Mouse (Mus musculus): ENCODE measurements around the gene Ptpn6. TPM values are rescaled to one million over a fixed set of nuclear protein-coding genes. Genes with fewer than 3 reads are reported as not detected.

Gene Ptpn6
- polyA plus RNA-seq, 2 experiments = 17.9 to 26.6 TPM

DNA sequence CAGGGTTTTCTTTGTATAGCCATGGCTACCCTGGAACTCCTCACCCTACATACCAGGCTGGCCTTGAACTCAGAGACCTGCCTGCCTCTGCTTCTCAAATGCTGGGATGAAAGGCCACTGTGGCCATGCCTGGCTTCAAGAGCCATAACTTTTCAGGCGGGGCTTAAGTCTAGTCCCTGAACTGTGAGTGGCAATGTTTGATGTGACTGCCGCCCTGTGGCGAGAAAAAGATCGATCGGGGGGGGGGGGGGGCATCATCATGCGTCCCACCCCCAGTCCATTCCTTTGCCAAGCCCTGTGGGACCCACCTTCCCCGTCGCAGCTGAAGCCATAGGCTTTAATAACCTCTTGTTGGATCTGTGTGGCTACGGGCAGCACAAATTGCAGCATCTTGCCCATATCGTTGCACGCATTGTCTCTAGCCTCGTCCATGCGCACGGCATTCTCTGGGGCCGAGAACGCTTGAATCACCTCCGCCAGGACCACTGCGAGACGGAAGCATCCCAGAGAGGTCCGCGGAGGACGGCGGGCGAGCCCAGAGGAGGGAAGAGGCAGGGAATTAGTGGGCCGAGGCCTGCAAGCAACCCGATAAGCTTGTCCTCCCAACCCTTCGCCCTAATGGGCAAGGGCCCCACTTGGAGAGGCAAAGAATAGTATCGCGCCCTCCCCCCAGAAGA lies 1.8 kb upstream of the Ptpn6 start:
- under 1% methylated on average over 29 of the region's 29 CpGs for WGBS (ENCODE audit: insufficient replicate concordance)
- peak overlapping the region; percentile 76 for H3K9ac ChIP-seq (replicated peaks)
- peak overlapping the region; percentile 91 for H3K27ac ChIP-seq
- H3K36me3 ChIP-seq (replicated peaks; ENCODE audit: control insufficient read depth, insufficient read depth, low read depth) = no peaks in the 10 kb centered on the region
- DNase-seq (ENCODE audit: low read depth in 3 of 3, low spot score in 3 of 3) (peak; percentile 45 to 59 (median 49)), ATAC-seq (ENCODE audit: insufficient read depth) (peak; percentile 11)
- H3K27me3 ChIP-seq (ENCODE audit: control insufficient read depth, insufficient read depth, low read length) = no peaks in the 10 kb centered on the region
- peaks cover 14 to 22% of the 10 kb centered on the region in 2 experiments for H3K4me1 ChIP-seq (replicated peaks; ENCODE audit: control insufficient read depth in 2 of 2, insufficient read depth in 2 of 2, low read length in 1 of 2)
- no peaks in the 10 kb centered on the region for H3K9me3 ChIP-seq (ENCODE audit: control insufficient read depth, low read length)
- TF ChIP-seq EP300 (IDR thresholded peaks at IDR 0.05; ENCODE audit: low read depth) (no peak), CTCF (IDR thresholded peaks at IDR 0.05; ENCODE audit: low read depth) (peak; percentile 73)
- H3K4me3 ChIP-seq (ENCODE audit: insufficient read depth in 1 of 2, low read depth in 2 of 2, low read length in 2 of 2) = peak overlapping the region; percentile 62 to 71
- H3K4me2 ChIP-seq (ENCODE audit: low read depth) = peak overlapping the region; percentile 92

DNA sequence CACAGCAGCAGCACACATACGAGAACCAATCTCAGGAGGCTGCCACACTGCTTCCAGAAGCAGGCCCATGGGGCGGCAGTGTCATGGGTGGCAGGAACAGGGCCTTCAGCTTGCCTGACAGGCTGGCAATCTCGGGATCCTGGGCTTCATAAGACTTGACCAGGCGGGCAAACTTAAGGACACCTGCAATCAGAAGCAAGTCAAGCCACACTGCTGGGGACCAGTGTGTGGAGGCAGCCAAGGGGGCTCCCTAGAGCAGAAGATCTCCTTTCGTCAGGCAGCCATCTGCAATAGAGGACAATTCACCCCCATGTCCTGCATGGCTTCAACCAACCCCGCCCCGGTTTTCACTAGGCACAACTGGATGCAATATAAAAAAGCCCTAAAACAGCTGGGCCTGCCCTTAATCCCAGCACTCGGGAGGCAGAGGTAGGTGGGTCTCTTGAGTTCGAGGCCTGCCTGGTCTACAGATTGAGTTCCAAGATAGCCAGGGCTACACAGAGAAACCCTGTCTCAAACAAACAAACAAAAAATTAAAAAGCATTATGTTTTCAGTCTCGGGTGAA lies 800 bp upstream of the Ptpn6 start:
- no peak for TF ChIP-seq EP300 (IDR thresholded peaks at IDR 0.05; ENCODE audit: low read depth)
- no peak for TF ChIP-seq CTCF (IDR thresholded peaks at IDR 0.05; ENCODE audit: low read depth)
- H3K9ac ChIP-seq (replicated peaks) = peak overlapping the region; percentile 76; the same call in 1 of the 2 replicates
- ATAC-seq (ENCODE audit: insufficient read depth) = no peak

DNA sequence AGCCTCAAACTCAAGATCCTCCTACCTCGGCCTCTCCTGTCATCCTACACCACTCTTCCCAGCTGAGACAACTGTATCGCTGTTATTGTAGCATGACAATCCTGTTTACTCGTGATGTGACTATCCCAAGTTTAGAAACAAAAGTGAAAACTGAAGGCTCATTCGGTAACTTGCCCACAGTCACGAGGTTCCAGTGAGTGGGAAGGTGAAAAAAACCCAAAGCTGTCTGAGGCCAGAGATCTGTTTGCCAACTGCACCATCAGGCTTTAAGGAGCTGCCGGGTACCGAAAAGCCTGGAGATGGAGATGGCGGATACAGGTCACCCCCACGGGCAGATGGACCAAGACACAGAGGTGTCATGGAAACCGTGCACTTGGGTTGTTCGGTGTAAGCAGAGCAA lies 1.5 kb downstream of the Ptpn6 start:
- ATAC-seq (ENCODE audit: insufficient read depth) (no peak), DNase-seq (ENCODE audit: low read depth in 3 of 3, low spot score in 3 of 3) (no peak)
- Histone ChIP-seq H3K27me3 (ENCODE audit: control insufficient read depth, insufficient read depth, low read length) (no peaks in the 10 kb centered on the region), H3K27ac (no peak overlapping the region), H3K4me3 (ENCODE audit: insufficient read depth in 1 of 2, low read depth in 2 of 2, low read length in 2 of 2) (no peak overlapping the region), H3K9me3 (ENCODE audit: control insufficient read depth, low read length) (no peaks in the 10 kb centered on the region), H3K4me2 (ENCODE audit: low read depth) (no peak overlapping the region), H3K9ac (replicated peaks) (no peak overlapping the region), H3K4me1 (replicated peaks; ENCODE audit: control insufficient read depth in 2 of 2, insufficient read depth in 2 of 2, low read length in 1 of 2) (peaks cover 16 to 32% of the 10 kb centered on the region in 2 experiments), H3K36me3 (replicated peaks; ENCODE audit: control insufficient read depth, insufficient read depth, low read depth) (no peaks in the 10 kb centered on the region)
- WGBS (ENCODE audit: insufficient replicate concordance) = 83% methylated on average over 11 of the region's 11 CpGs
- TF ChIP-seq EP300 (IDR thresholded peaks at IDR 0.05; ENCODE audit: low read depth) = no peak
- no peak for TF ChIP-seq CTCF (IDR thresholded peaks at IDR 0.05; ENCODE audit: low read depth)

More for the DNA sequence above, 800 bp upstream of the Ptpn6 start:
- no peaks in the 10 kb centered on the region for H3K36me3 ChIP-seq (replicated peaks; ENCODE audit: control insufficient read depth, insufficient read depth, low read depth)
- no peak overlapping the region for H3K4me3 ChIP-seq (ENCODE audit: insufficient read depth in 1 of 2, low read depth in 2 of 2, low read length in 2 of 2)
- peak overlapping the region; percentile 92 for H3K4me2 ChIP-seq (ENCODE audit: low read depth)
- H3K27ac ChIP-seq = peak overlapping the region; percentile 91
- no peak for DNase-seq (ENCODE audit: low read depth in 3 of 3, low spot score in 3 of 3)
- WGBS (ENCODE audit: insufficient replicate concordance) = 67% methylated on average over 10 of the region's 10 CpGs
- peaks cover 14 to 22% of the 10 kb centered on the region in 2 experiments for H3K4me1 ChIP-seq (replicated peaks; ENCODE audit: control insufficient read depth in 2 of 2, insufficient read depth in 2 of 2, low read length in 1 of 2)
- no peaks in the 10 kb centered on the region for H3K27me3 ChIP-seq (ENCODE audit: control insufficient read depth, insufficient read depth, low read length)
- no peaks in the 10 kb centered on the region for H3K9me3 ChIP-seq (ENCODE audit: control insufficient read depth, low read length)

DNA sequence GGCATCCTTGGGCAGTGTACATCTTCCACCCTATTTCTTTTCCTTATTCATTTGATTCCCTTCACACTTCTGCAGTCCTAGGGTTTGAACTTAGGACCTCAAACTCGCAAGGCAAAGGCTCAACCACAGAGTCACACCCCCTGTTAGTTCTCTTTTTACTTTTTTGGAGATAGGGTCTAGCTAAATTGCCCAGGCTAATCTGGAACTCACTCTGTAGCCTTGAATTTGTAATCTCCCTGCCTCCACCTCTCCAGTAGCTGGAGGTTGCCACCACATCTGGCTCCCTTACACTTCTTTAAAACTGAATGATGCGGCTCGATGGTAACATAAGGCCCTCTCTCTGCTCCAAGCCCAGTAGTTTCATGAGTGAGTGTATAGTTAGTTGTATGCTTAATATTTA lies 4.1 kb downstream of the Ptpn6 start:
- Histone ChIP-seq H3K4me3 (ENCODE audit: insufficient read depth in 1 of 2, low read depth in 2 of 2, low read length in 2 of 2) (no peak overlapping the region), H3K36me3 (replicated peaks; ENCODE audit: control insufficient read depth, insufficient read depth, low read depth) (no peaks in the 10 kb centered on the region), H3K27ac (no peak overlapping the region), H3K9me3 (ENCODE audit: control insufficient read depth, low read length) (no peaks in the 10 kb centered on the region), H3K4me2 (ENCODE audit: low read depth) (no peak overlapping the region), H3K9ac (replicated peaks) (no peak overlapping the region), H3K4me1 (replicated peaks; ENCODE audit: control insufficient read depth in 2 of 2, insufficient read depth in 2 of 2, low read length in 1 of 2) (peaks cover 7 to 21% of the 10 kb centered on the region in 2 experiments), H3K27me3 (ENCODE audit: control insufficient read depth, insufficient read depth, low read length) (no peaks in the 10 kb centered on the region)
- TF ChIP-seq CTCF (IDR thresholded peaks at IDR 0.05; ENCODE audit: low read depth) (no peak), EP300 (IDR thresholded peaks at IDR 0.05; ENCODE audit: low read depth) (no peak)
- DNase-seq (ENCODE audit: low read depth in 3 of 3, low spot score in 3 of 3) (no peak), ATAC-seq (ENCODE audit: insufficient read depth) (no peak)
- 58% methylated on average over 3 of the region's 3 CpGs for WGBS (ENCODE audit: insufficient replicate concordance)

All from liver, embryonic 14.5 days (tissue).